Mouse (Mus musculus) layer of hippocampus, postnatal 25 days (tissue): ENCODE results near the gene Ccdc152. TPM values are rescaled to one million over a fixed set of nuclear protein-coding genes. Genes with fewer than 3 reads are reported as not detected.

ENCODE experiments used
- DNase-seq, 2 experiments: peaks; one replicate each; pipeline ENCODE4 v3.0.0; 2022; ENCODE audit warnings: mixed read lengths in 2 of 2, low spot score in 1 of 2; ENCODE audit errors: extremely low spot score in 1 of 2
- total RNA-seq, 2 experiments: library from RNA; stranded (reverse); gene quantifications; 2 replicates each; pipeline ENCODE4 v1.2.3; 2021

The Ccdc152 gene
- total RNA-seq, 2 experiments from 2014 or later = not detected

- DNase-seq = no peak
Measured at GRCm38 (mm10) chr15:3232168-3232835, 71.0 kb downstream of the Ccdc152 start.

GRCm38 (mm10) chr15:3231004-3231403 lies 72.3 kb downstream of the Ccdc152 start:
- no peak for DNase-seq

Other genes with a start within 250 kb of the Ccdc152 start
- 100 to 1,000 TPM; 290 to 344 TPM for gene Selenop, start 35.0 kb downstream of the Ccdc152 start, total RNA-seq